Mouse (Mus musculus): ENCODE results near the gene Lrrc10b.

- TF ChIP-seq CTCF (conservative IDR thresholded peaks at IDR 0.05; ENCODE audit: low read length): no peak
- TF ChIP-seq NANOG (IDR thresholded peaks at IDR 0.05; ENCODE audit: borderline replicate concordance, low read length): no peak
- no peak for TF ChIP-seq POU5F1 (IDR thresholded peaks at IDR 0.05; ENCODE audit: borderline replicate concordance, low read length)
These were observed 27.9 kb downstream of the Lrrc10b start for GRCm38 (mm10) chr19:10429371-10429770.
